Mouse (Mus musculus) CH12.LX (cell line): ENCODE results near the gene Grhl1. TPM values are rescaled to one million over a fixed set of nuclear protein-coding genes. Genes with fewer than 3 reads are reported as not detected.

Experiments
- DNase-seq: peaks from one replicate; pipeline ENCODE4 v3.0.0-alpha.2; 2013; ENCODE audit errors: extremely low read depth
- H3K27ac ChIP-seq: 2 replicates; pipeline ENCODE4 v1.5.1; 2012; ENCODE audit warnings: low read depth, mild to moderate bottlenecking, control low read depth, moderate library complexity; ENCODE audit not compliant: insufficient read depth
- H3K27me3 ChIP-seq: replicated peaks from 2 replicates; pipeline ENCODE3; 2012; ENCODE audit warnings: inconsistent platforms
- H3K36me3 ChIP-seq, 2 experiments: replicated peaks in 1 of 2; 2 replicates each; pipeline versions ENCODE3 to v1.6.1; 2012; ENCODE audit warnings: inconsistent platforms in 1 of 2, low read length in 1 of 2, mild to moderate bottlenecking in 1 of 2, mixed read lengths in 1 of 2, moderate library complexity in 1 of 2; ENCODE audit not compliant: control insufficient read depth in 1 of 2, insufficient read depth in 1 of 2
- H3K4me1 ChIP-seq, 2 experiments: 2 replicates each; pipeline ENCODE4 v1.6.1; 2012; ENCODE audit warnings: inconsistent platforms in 1 of 2, moderate library complexity in 1 of 2; ENCODE audit not compliant: insufficient read depth in 2 of 2, control insufficient read depth in 1 of 2
- H3K4me2 ChIP-seq: 2 replicates; pipeline ENCODE4 v1.6.1; 2012; ENCODE audit warnings: low read depth, mild to moderate bottlenecking, control low read depth; ENCODE audit not compliant: poor library complexity, insufficient read depth, severe bottlenecking
- H3K4me3 ChIP-seq, 3 experiments: fragments of 150-350 bp in 1 of 3; sonication (generic) in 1 of 3; replicated peaks in 1 of 3; 2 replicates each; pipeline versions ENCODE3 to v1.5.1; 2011 to 2012; ENCODE audit warnings: low read depth in 2 of 3, low read length in 2 of 3, mild to moderate bottlenecking in 2 of 3, moderate library complexity in 2 of 3, control low read depth in 1 of 3, improper control_type of control experiment in 1 of 3, inconsistent platforms in 1 of 3, mixed read lengths in 1 of 3; ENCODE audit not compliant: poor library complexity in 1 of 3
- H3K79me2 ChIP-seq: replicated peaks from 2 replicates; pipeline ENCODE4 v1.6.1; 2012; ENCODE audit warnings: mild to moderate bottlenecking, moderate library complexity; ENCODE audit not compliant: control insufficient read depth, poor library complexity, insufficient read depth, severe bottlenecking; ENCODE audit errors: extremely low read depth
- H3K9ac ChIP-seq: 2 replicates; pipeline ENCODE4 v1.6.1; 2012; ENCODE audit warnings: low read depth, mild to moderate bottlenecking, control low read depth, moderate library complexity; ENCODE audit not compliant: insufficient read depth
- H3K9me3 ChIP-seq: replicated peaks from 2 replicates; pipeline ENCODE3; 2012; ENCODE audit warnings: low read length, inconsistent platforms, mixed read lengths
- BHLHE40 ChIP-seq: IDR thresholded peaks from 2 replicates; pipeline ENCODE4 v1.6.1; 2011; ENCODE audit warnings: mild to moderate bottlenecking, low read depth, low read length, improper control_type of control experiment
- CHD1 ChIP-seq: IDR thresholded peaks from 2 replicates; pipeline ENCODE4 v1.6.1; 2012; ENCODE audit warnings: low read depth, low read length, improper control_type of control experiment, inconsistent platforms
- CHD2 ChIP-seq: IDR thresholded peaks from 2 replicates; pipeline ENCODE4 v1.6.1; 2011; ENCODE audit warnings: low read length, improper control_type of control experiment
- CTCF ChIP-seq, 2 experiments: IDR thresholded peaks in 1 of 2; conservative IDR thresholded peaks in 1 of 2; 2 replicates each; pipeline ENCODE4 v1.5.1; 2011 to 2012; ENCODE audit warnings: low read depth in 2 of 2, low read length in 2 of 2, improper control_type of control experiment in 1 of 2, inconsistent platforms in 1 of 2, mild to moderate bottlenecking in 1 of 2, moderate library complexity in 1 of 2
- ELF1 ChIP-seq: IDR thresholded peaks from 2 replicates; pipeline ENCODE4 v1.6.1; 2014; ENCODE audit warnings: low read depth, mild to moderate bottlenecking, inconsistent platforms, low read length, improper control_type of control experiment
- EP300 ChIP-seq: IDR thresholded peaks from 2 replicates; pipeline ENCODE4 v1.6.1; 2011; ENCODE audit warnings: low read length, improper control_type of control experiment
- HCFC1 ChIP-seq: IDR thresholded peaks from 2 replicates; pipeline ENCODE4 v1.6.1; 2012; ENCODE audit warnings: low read depth, mild to moderate bottlenecking, inconsistent platforms, low read length, improper control_type of control experiment
- IRF4 ChIP-seq: IDR thresholded peaks from 2 replicates; pipeline ENCODE4 v1.6.1; 2014; ENCODE audit warnings: low read depth, mild to moderate bottlenecking, inconsistent platforms, low read length, improper control_type of control experiment
- JUN ChIP-seq: IDR thresholded peaks from 2 replicates; pipeline ENCODE4 v1.6.1; 2011; ENCODE audit warnings: low read depth, mild to moderate bottlenecking, low read length, improper control_type of control experiment, moderate library complexity; ENCODE audit not compliant: insufficient read depth
- KAT2A ChIP-seq: IDR thresholded peaks from 2 replicates; pipeline ENCODE4 v1.6.1; 2012; ENCODE audit warnings: low read length, improper control_type of control experiment, inconsistent platforms; ENCODE audit not compliant: insufficient replicate concordance
- MAFK ChIP-seq: IDR thresholded peaks from 2 replicates; pipeline ENCODE4 v1.6.1; 2011; ENCODE audit warnings: low read length, improper control_type of control experiment; ENCODE audit not compliant: insufficient replicate concordance
- MAX ChIP-seq: IDR thresholded peaks from 2 replicates; pipeline ENCODE4 v1.6.1; 2011; ENCODE audit warnings: low read length, improper control_type of control experiment
- MAZ ChIP-seq: IDR thresholded peaks from 2 replicates; pipeline ENCODE4 v1.6.1; 2012; ENCODE audit warnings: low read depth, mild to moderate bottlenecking, inconsistent platforms, low read length, improper control_type of control experiment, moderate library complexity
- NELFE ChIP-seq: IDR thresholded peaks from 2 replicates; pipeline ENCODE4 v1.6.1; 2011; ENCODE audit warnings: low read depth, low read length, improper control_type of control experiment
- NRF1 ChIP-seq: IDR thresholded peaks from 2 replicates; pipeline ENCODE4 v1.6.1; 2014; ENCODE audit warnings: low read depth, mild to moderate bottlenecking, inconsistent platforms, low read length, improper control_type of control experiment, moderate library complexity
- PAX5 ChIP-seq: IDR thresholded peaks from 2 replicates; pipeline ENCODE4 v1.6.1; 2012; ENCODE audit warnings: low read length, inconsistent platforms, mixed read lengths
- POLR2A ChIP-seq: IDR thresholded peaks from 2 replicates; pipeline ENCODE4 v1.6.1; 2011; ENCODE audit warnings: low read depth, mild to moderate bottlenecking, improper control_type of control experiment, low read length
- RAD21 ChIP-seq: IDR thresholded peaks from 2 replicates; pipeline ENCODE4 v1.6.1; 2011; ENCODE audit warnings: low read depth, mild to moderate bottlenecking, low read length, improper control_type of control experiment, moderate library complexity
- RCOR1 ChIP-seq: conservative IDR thresholded peaks from 2 replicates; pipeline ENCODE4 v1.6.1; 2012; ENCODE audit warnings: low read depth, mild to moderate bottlenecking, inconsistent platforms, low read length, improper control_type of control experiment
- SIN3A ChIP-seq: IDR thresholded peaks from 2 replicates; pipeline ENCODE4 v1.6.1; 2012; ENCODE audit warnings: low read length, improper control_type of control experiment, inconsistent platforms
- SMC3 ChIP-seq: IDR thresholded peaks from 2 replicates; pipeline ENCODE4 v1.6.1; 2011; ENCODE audit warnings: low read depth, low read length, improper control_type of control experiment
- TBP ChIP-seq: conservative IDR thresholded peaks from 2 replicates; pipeline ENCODE4 v1.6.1; 2011; ENCODE audit warnings: low read depth, low read length, improper control_type of control experiment
- TCF12 ChIP-seq: IDR thresholded peaks from 2 replicates; pipeline ENCODE4 v1.6.1; 2014; ENCODE audit warnings: low read depth, mild to moderate bottlenecking, inconsistent platforms, low read length, improper control_type of control experiment
- UBTF ChIP-seq: IDR thresholded peaks from 2 replicates; pipeline ENCODE4 v1.6.1; 2012; ENCODE audit warnings: low read depth, mild to moderate bottlenecking, inconsistent platforms, low read length, improper control_type of control experiment, moderate library complexity
- USF2 ChIP-seq: conservative IDR thresholded peaks from 2 replicates; pipeline ENCODE4 v1.6.1; 2011; ENCODE audit warnings: low read depth, low read length, improper control_type of control experiment
- ZC3H11A ChIP-seq: IDR thresholded peaks from 2 replicates; pipeline ENCODE4 v1.6.1; 2012; ENCODE audit warnings: low read depth, mild to moderate bottlenecking, inconsistent platforms, low read length, improper control_type of control experiment
- ZKSCAN1 ChIP-seq: IDR thresholded peaks from 2 replicates; pipeline ENCODE4 v1.6.1; 2012; ENCODE audit warnings: low read depth, inconsistent platforms, low read length, improper control_type of control experiment, borderline replicate concordance
- ZMIZ1 ChIP-seq: IDR thresholded peaks from 2 replicates; pipeline ENCODE4 v1.6.1; 2012; ENCODE audit warnings: low read depth, mild to moderate bottlenecking, inconsistent platforms, low read length, improper control_type of control experiment
- dilution Hi-C: fragments of 300-500 bp; cut with MboI; formaldehyde crosslinking; loops from 2 replicates; pipeline ENCODE4 v1.14.3; 2020; ENCODE audit warnings: low sequenced_read_pairs; ENCODE audit not compliant: extremely low pct_unique_long_range_greater_than_20kb, extremely low pct_ligation_motif_present
- in situ Hi-C: fragments of 300-500 bp; cut with MboI; formaldehyde crosslinking; loops from 3 replicates; pipeline ENCODE4 v1.14.3; 2019; ENCODE audit warnings: low sequenced_read_pairs, low pct_ligation_motif_present, low pct_unique_long_range_greater_than_20kb, mixed read lengths
- polyA plus RNA-seq: library from polyadenylated mRNA; unstranded; fragments of >175 nt; gene quantifications from 2 replicates; pipeline ENCODE4 v1.2.1, GENCODE M21; 2012; ENCODE audit warnings: low read depth; ENCODE audit not compliant: insufficient read length
- total RNA-seq, 2 experiments: library from RNA; depleted of rRNA; stranded (reverse); fragments of 300-350 nt in 1 of 2; fragments of >200 nt in 1 of 2; gene quantifications; 2 replicates each; pipeline ENCODE4 v1.2.3; 2012 to 2014

Gene Grhl1
- total and polyA plus RNA-seq, 3 experiments, result 0.54 to 1.3 (median 0.66) TPM

DNA sequence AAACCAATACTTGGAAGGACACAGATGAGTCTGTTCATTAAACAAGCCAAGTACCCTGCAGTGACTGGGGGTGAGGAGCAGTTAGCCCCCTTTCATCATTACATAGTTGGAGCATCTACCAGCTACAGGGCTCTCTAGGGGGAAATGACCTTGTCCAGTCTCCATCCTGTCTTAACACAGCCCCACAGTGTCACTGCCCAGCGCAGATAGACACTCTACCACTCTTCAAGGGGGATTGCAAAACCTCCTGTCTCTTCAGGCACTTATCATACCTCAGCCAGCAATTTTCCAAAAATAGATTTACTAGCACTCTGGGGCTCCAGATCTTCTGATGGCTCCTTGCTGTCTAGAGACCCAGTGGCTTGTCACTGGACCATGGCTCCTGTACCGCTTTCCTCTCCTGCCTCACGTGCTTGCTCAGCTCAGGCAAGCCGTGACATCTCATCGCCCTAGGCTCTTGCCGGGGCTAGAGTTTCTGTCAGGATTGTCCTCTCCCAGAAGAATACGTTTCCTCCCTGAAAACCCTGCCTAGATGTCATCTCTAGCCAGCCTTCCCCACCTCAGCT lies 8.6 kb upstream of the Grhl1 start:
- no peak overlapping the region for H3K4me2 ChIP-seq
- TF ChIP-seq TBP (no peak), TCF12 (no peak), MAZ (no peak), IRF4 (no peak), PAX5 (no peak), CHD1 (no peak), ZKSCAN1 (no peak), MAX (no peak), SIN3A (no peak), USF2 (no peak), ELF1 (no peak), RCOR1 (no peak), NELFE (no peak), KAT2A (no peak), MAFK (no peak), UBTF (no peak), SMC3 (no peak), RAD21 (no peak), BHLHE40 (no peak), POLR2A (no peak)
- TF ChIP-seq, all 38 proteins: peak for 0
- no peaks in the 10 kb centered on the region for H3K27me3 ChIP-seq
- H3K9me3 ChIP-seq, result no peaks in the 10 kb centered on the region
- peaks cover 0 to 20% of the 10 kb centered on the region in 2 experiments for H3K36me3 ChIP-seq
- H3K27ac ChIP-seq, result no peak overlapping the region
- H3K79me2 ChIP-seq, result no peaks in the 10 kb centered on the region
- dilution Hi-C loops, result no loop called here
- DNase-seq, result no peak
- H3K4me1 ChIP-seq, result no peaks in the 10 kb centered on the region
- in situ Hi-C loops, result no loop called here
- H3K4me3 ChIP-seq, result no peak overlapping the region
- H3K9ac ChIP-seq, result no peak overlapping the region

DNA sequence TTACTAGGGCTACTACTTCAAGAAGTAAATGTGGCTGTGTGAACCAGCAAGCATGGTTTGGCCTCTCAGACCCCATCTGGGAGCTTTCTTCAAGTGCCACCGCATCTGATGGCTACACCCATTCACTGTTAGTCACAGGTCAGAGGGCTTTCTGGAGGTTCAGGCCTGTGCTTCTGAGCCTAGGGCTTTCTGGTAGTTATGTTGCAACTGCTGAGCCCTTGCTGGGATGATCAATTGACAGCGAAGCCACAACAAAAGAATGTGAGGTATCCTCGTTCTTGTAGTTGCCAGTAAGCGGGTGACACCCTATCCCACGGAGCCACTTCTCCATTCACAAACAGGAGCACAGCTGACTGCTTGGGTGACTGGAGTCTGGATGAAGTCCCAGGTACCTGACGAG lies 6.8 kb upstream of the Grhl1 start:
- H3K27me3 ChIP-seq, result no peaks in the 10 kb centered on the region
- dilution Hi-C loops (no loop called here), in situ Hi-C loops (no loop called here)
- no peak overlapping the region for H3K4me3 ChIP-seq
- peaks cover 0 to 4% of the 10 kb centered on the region in 2 experiments for H3K36me3 ChIP-seq
- H3K27ac ChIP-seq, result no peak overlapping the region
- TF ChIP-seq RAD21 (no peak), CHD2 (no peak), ELF1 (no peak), CTCF (conservative IDR thresholded peaks at IDR 0.05 in 1 of 2, IDR thresholded peaks at IDR 0.05 in 1 of 2; ENCODE audit: low read depth in 2 of 2, low read length in 2 of 2) (no peak), EP300 (no peak), PAX5 (no peak), ZMIZ1 (no peak), HCFC1 (no peak), NRF1 (no peak), SIN3A (no peak), MAFK (no peak), USF2 (no peak), ZC3H11A (no peak), MAX (no peak), JUN (no peak), MAZ (no peak)
- H3K79me2 ChIP-seq, result no peaks in the 10 kb centered on the region
- H3K9me3 ChIP-seq, result no peaks in the 10 kb centered on the region
- H3K4me2 ChIP-seq, result no peak overlapping the region
- DNase-seq, result no peak
- no peak overlapping the region for H3K9ac ChIP-seq
- H3K4me1 ChIP-seq, result no peaks in the 10 kb centered on the region
